Mouse (Mus musculus) midbrain, postnatal 0 days (tissue): Measurements from ENCODE around the gene Srp9. TPM values are rescaled to one million over a fixed set of nuclear protein-coding genes. Genes with fewer than 3 reads are reported as not detected.
A peak's percentile ranks its signal among the peaks of the same experiment; 100 is the strongest.

Source experiments
- ATAC-seq: fragments of 200-750 bp; cut with Nextera tagmentation; 2 replicates; pipeline ENCODE4 v1.8.0; 2017; ENCODE audit warnings: moderate number of reproducible peaks, mild to moderate bottlenecking, moderate TSS enrichment, moderate library complexity; ENCODE audit not compliant: low FRiP score
- DNase-seq: peaks from one replicate; pipeline ENCODE4 v3.0.0-alpha.2; 2015; ENCODE audit warnings: low spot score
- H3K27ac ChIP-seq: fragments of 300-500 bp; sonication (generic); 2 replicates; pipeline ENCODE4 v1.5.1; 2014; ENCODE audit warnings: low read depth, mild to moderate bottlenecking, low read length, mixed read lengths
- H3K27me3 ChIP-seq: fragments of 300-500 bp; sonication (generic); 2 replicates; pipeline ENCODE4 v1.6.1; 2014; ENCODE audit warnings: low read length, control low read depth, mixed read lengths; ENCODE audit not compliant: insufficient read depth
- H3K36me3 ChIP-seq: fragments of 300-500 bp; sonication (generic); 2 replicates; pipeline ENCODE4 v1.6.1; 2014; ENCODE audit warnings: low read length, control low read depth, mixed read lengths; ENCODE audit not compliant: insufficient read depth
- H3K4me1 ChIP-seq: fragments of 300-500 bp; sonication (generic); 2 replicates; pipeline ENCODE4 v1.6.1; 2014; ENCODE audit warnings: mild to moderate bottlenecking, control low read depth, antibody characterized with exemption, low read length, mixed read lengths; ENCODE audit not compliant: insufficient read depth
- H3K4me2 ChIP-seq: fragments of 300-500 bp; sonication (generic); 2 replicates; pipeline ENCODE4 v1.6.1; 2014; ENCODE audit warnings: low read depth, mild to moderate bottlenecking, low read length, mixed read lengths; ENCODE audit not compliant: poor library complexity, severe bottlenecking
- H3K4me3 ChIP-seq: fragments of 300-500 bp; sonication (generic); 2 replicates; pipeline ENCODE4 v1.5.1; 2014; ENCODE audit warnings: low read depth, mild to moderate bottlenecking, low read length, moderate library complexity
- H3K9ac ChIP-seq: fragments of 300-500 bp; sonication (generic); replicated peaks from 2 replicates; pipeline ENCODE4 v1.6.1; 2014; ENCODE audit warnings: mild to moderate bottlenecking, low read length, moderate library complexity, mixed read lengths; ENCODE audit not compliant: poor library complexity, severe bottlenecking
- H3K9me3 ChIP-seq: fragments of 300-500 bp; sonication (generic); 2 replicates; pipeline ENCODE4 v1.6.1; 2016; ENCODE audit warnings: low read length, control low read depth
- CTCF ChIP-seq: IDR thresholded peaks from 2 replicates; pipeline ENCODE4 v1.5.1; 2016; ENCODE audit warnings: antibody characterized with exemption, mild to moderate bottlenecking
- WGBS: fragments of 180-500 bp; shearing (Covaris S2); extraction: QIAGEN DNeasy Blood & Tissue Kit; methylation state at CpG from one replicate; pipeline ENCODE4 v1.1.7; 2014; 5-methylcytosine and 5-hydroxymethylcytosine counted together
- polyA plus RNA-seq: library from polyadenylated mRNA; unstranded; fragments of >200 nt; fragmentation: Nextera tagmentation; extraction: Ambion mirVana; gene quantifications from 2 replicates; pipeline ENCODE4 v1.2.1, GENCODE M21; 2015
- total RNA-seq: library from RNA; depleted of rRNA; stranded (reverse); fragments of >200 nt; gene quantifications from 2 replicates; pipeline ENCODE4 v1.2.3, GENCODE M21; 2014; rRNA removed

The Srp9 gene
- total RNA-seq (70.5 and 76.1 TPM in 2 replicates), polyA plus RNA-seq (169 and 173 TPM in 2 replicates)

DNA sequence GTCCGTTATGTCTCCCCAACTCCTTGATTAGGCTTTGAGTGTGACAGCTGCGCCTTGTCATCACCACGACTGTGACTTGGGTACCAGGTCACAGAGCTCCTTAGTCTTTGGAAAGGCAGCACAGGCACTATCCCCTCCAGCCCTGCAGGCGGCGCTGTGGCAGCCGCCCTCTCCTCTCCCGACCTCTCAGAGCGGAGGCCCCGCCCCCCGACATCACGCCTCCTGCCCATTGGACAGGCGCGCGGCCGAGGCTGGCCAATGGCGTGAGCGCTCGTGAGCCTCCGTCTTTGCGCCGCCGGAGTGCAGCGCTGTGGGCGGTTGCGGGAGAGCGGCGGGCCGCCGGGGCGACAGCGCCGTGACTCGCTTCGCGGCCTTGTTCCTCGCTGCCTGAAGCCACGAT lies at the start of gene Srp9:
Srp9 (plus strand) TSS at position 232 of the 400 bp plus-strand sequence.
- peak within 1 kb of the TSS; percentile 80 for H3K27ac ChIP-seq
- peak within 1 kb of the TSS; percentile 71 for H3K4me3 ChIP-seq
- WGBS = under 1% methylated on average over 37 of the region's 37 CpGs
- peaks cover 6% of the 10 kb centered on the region for H3K4me1 ChIP-seq
- H3K27me3 ChIP-seq = no peaks in the 10 kb centered on the region
- DNase-seq (peak; percentile 98), ATAC-seq (peak; percentile 98)
- peak; percentile 99 for TF ChIP-seq CTCF
- H3K9me3 ChIP-seq = no peaks in the 10 kb centered on the region
- peak within 1 kb of the TSS; percentile 79 for H3K9ac ChIP-seq
- 0 out of 2 replicates have a peak, but pooled peaks cover 4% of the 10 kb centered on the region for H3K36me3 ChIP-seq
- H3K4me2 ChIP-seq = peak within 1 kb of the TSS; percentile 58

DNA sequence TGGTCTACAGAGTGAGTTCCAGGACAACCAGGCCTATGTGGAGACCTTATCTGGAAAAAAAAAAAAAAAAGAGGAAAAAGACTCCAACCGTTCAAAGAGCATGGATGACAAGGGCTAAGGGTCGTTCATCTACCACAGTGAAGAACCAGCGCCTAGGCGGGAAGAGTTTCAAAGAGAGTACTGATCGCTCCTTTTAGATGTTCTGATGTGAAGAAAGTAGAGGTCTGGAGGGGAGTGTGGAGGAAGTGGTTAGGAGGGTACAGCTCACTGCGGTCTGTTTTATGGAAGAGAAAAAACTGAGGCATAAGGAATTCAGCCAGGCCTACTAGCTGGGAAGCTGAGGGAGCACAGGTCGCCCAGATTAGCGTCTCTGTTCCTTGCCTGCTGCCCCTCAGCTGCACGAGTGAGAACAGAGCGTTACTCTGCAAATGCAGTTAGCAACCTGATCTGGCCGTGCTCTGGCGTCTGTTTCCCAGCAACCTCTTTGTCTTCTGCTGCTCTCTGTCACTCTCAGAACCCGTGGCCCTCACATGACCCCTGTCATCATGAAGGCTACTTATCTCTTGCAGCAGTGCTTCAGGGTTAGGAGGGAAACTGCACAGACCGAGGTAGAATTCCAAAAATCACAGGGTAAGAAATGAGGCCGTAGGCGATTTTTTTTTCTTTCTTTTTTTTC lies 42.7 kb upstream of the Srp9 start:
- Histone ChIP-seq H3K9me3 (no peaks in the 10 kb centered on the region), H3K4me1 (no peaks in the 10 kb centered on the region), H3K4me2 (no peak overlapping the region), H3K4me3 (no peak overlapping the region), H3K9ac (0 out of 2 replicates have a peak overlapping the region, but pooled peaks have one; percentile 36), H3K36me3 (no peaks in the 10 kb centered on the region), H3K27me3 (no peaks in the 10 kb centered on the region), H3K27ac (no peak overlapping the region)
- TF ChIP-seq CTCF = no peak
- no peak for DNase-seq
- 24% methylated on average over 16 of the region's 16 CpGs for WGBS
- ATAC-seq = no peak

DNA sequence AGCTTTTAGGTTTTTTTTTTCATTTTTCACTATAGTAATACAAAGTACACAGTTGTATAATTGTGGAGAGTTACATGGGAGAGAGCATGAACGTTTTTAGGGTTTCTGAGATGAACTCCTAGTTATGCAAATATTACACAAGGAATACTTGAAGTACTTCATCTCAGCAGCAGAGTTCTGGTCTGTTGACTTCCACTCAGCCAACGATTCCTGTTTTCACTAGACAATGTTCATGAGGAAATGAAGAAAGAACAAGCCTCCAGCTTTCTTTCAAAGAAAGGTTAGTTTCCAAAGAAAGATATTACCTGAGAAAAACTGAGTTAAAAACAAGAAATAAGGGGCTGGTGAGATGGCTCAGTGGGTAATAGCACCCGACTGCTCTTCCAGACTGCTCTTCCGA lies 41.1 kb upstream of the Srp9 start:
- H3K27ac ChIP-seq = no peak overlapping the region
- no peak overlapping the region for H3K4me2 ChIP-seq
- no peaks in the 10 kb centered on the region for H3K27me3 ChIP-seq
- DNase-seq = no peak
- H3K4me3 ChIP-seq = no peak overlapping the region
- H3K36me3 ChIP-seq = no peaks in the 10 kb centered on the region
- H3K9me3 ChIP-seq = no peaks in the 10 kb centered on the region
- TF ChIP-seq CTCF = no peak
- 86% methylated on average over 4 of the region's 4 CpGs for WGBS
- no peaks in the 10 kb centered on the region for H3K4me1 ChIP-seq
- no peak overlapping the region for H3K9ac ChIP-seq
- ATAC-seq = no peak

DNA sequence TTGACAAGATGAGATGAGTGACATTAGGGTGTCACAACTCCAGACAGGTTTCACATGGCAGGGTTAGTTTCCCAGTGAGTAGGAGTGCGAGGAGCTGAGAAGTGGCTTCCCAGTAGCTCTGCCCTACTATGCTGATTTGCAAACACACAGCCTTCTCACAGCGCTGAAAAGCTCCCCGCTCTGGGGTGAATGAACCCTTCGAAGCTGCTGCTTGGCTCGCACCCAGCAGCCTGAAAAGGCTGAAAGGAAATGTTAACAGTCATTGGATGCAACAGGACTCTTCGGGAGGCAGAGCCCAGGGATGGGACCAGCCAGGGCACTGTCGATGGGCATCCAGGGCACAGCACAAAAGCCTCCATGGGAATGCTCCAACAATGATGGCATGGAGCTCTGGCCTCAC lies 37.8 kb upstream of the Srp9 start:
- 39% methylated on average over 7 of the region's 7 CpGs for WGBS
- Histone ChIP-seq H3K9me3 (no peaks in the 10 kb centered on the region), H3K4me1 (no peaks in the 10 kb centered on the region), H3K27ac (peak overlapping the region; percentile 32; the same call in 1 of the 2 replicates), H3K36me3 (no peaks in the 10 kb centered on the region), H3K9ac (no peak overlapping the region), H3K27me3 (no peaks in the 10 kb centered on the region), H3K4me2 (no peak overlapping the region), H3K4me3 (no peak overlapping the region)
- ATAC-seq = peak; percentile 53
- peak; percentile 87 for DNase-seq
- no peak for TF ChIP-seq CTCF

DNA sequence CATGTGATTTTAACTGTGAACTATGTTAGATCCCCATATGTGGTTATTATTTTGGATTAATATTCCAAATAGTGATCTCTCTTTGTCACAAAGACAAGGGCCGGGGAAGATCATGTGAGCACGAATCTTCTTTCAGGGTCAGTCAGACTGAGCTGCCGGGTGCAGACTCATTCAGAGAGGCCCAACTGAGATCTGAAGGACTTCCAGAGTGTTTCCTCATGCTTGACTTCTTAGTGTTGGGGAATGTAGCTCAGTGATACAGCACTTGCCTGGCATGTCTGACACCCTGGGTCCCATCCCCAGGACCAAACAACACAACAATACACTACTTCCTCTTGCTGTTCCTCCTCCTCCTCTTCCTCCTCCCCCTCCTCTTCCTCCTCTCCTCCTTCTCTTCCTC lies 37.2 kb upstream of the Srp9 start:
- no peaks in the 10 kb centered on the region for H3K27me3 ChIP-seq
- 0 out of 2 replicates have a peak overlapping the region, but pooled peaks have one; percentile 39 for H3K27ac ChIP-seq
- no peak for DNase-seq
- no peaks in the 10 kb centered on the region for H3K9me3 ChIP-seq
- TF ChIP-seq CTCF = no peak
- H3K4me1 ChIP-seq = no peaks in the 10 kb centered on the region
- no peak overlapping the region for H3K4me2 ChIP-seq
- no peak overlapping the region for H3K9ac ChIP-seq
- H3K4me3 ChIP-seq = no peak overlapping the region
- WGBS = 80% methylated on average over 3 of the region's 3 CpGs
- H3K36me3 ChIP-seq = no peaks in the 10 kb centered on the region
- no peak for ATAC-seq
